Mouse (Mus musculus) naive thymus-derived CD4-positive, alpha-beta T cell, adult 2 months (primary cell): ENCODE data around the gene AC124108.1.

Source experiments
- DNase-seq: peaks from one replicate; pipeline ENCODE4 v3.0.0-alpha.2; 2011; ENCODE audit warnings: low read depth

AC124108.1 gene

GRCm38 (mm10) chr1:132164780-132165518 is 26.3 kb upstream of the AC124108.1 start:
- DNase-seq = no peak

- DNase-seq = peak; percentile 44
Observed at GRCm38 (mm10) chr1:132165859-132166258, 25.4 kb upstream of the AC124108.1 start.

- DNase-seq = peak; percentile 13
Observed at GRCm38 (mm10) chr1:132168115-132168767, 23.0 kb upstream of the AC124108.1 start.

GRCm38 (mm10) chr1:132170698-132171097 is 20.6 kb upstream of the AC124108.1 start:
- no peak for DNase-seq

GRCm38 (mm10) chr1:132171619-132172018 is 19.6 kb upstream of the AC124108.1 start:
- no peak for DNase-seq

- DNase-seq = no peak
Observed at GRCm38 (mm10) chr1:132186303-132186702, 5.0 kb upstream of the AC124108.1 start.

- DNase-seq = no peak
Observed at GRCm38 (mm10) chr1:132188442-132189066, 2.7 kb upstream of the AC124108.1 start.

- no peak for DNase-seq
Observed at GRCm38 (mm10) chr1:132189231-132189630, 2.0 kb upstream of the AC124108.1 start.

- no peak for DNase-seq
Observed at GRCm38 (mm10) chr1:132190040-132190513, 1.2 kb upstream of the AC124108.1 start.

- DNase-seq = no peak
Observed at GRCm38 (mm10) chr1:132190621-132191092, 600 bp upstream of the AC124108.1 start.

- DNase-seq = no peak
Observed at GRCm38 (mm10) chr1:132191786-132192680, 776 bp downstream of the AC124108.1 start.

GRCm38 (mm10) chr1:132193806-132194205 is 2.5 kb downstream of the AC124108.1 start:
- no peak for DNase-seq

- no peak for DNase-seq
Observed at GRCm38 (mm10) chr1:132194624-132195023, 3.4 kb downstream of the AC124108.1 start.

GRCm38 (mm10) chr1:132195100-132195499 is 3.8 kb downstream of the AC124108.1 start:
- DNase-seq = no peak

- no peak for DNase-seq
Observed at GRCm38 (mm10) chr1:132195681-132196080, 4.4 kb downstream of the AC124108.1 start.

- no peak for DNase-seq
Observed at GRCm38 (mm10) chr1:132196337-132196736, 5.1 kb downstream of the AC124108.1 start.

- no peak for DNase-seq
Observed at GRCm38 (mm10) chr1:132197666-132198065, 6.4 kb downstream of the AC124108.1 start.

- no peak for DNase-seq
Observed at GRCm38 (mm10) chr1:132198401-132199071, 7.3 kb downstream of the AC124108.1 start.

GRCm38 (mm10) chr1:132199244-132199643 is 8.0 kb downstream of the AC124108.1 start:
- DNase-seq = no peak

- DNase-seq = no peak
Observed at GRCm38 (mm10) chr1:132199934-132200333, 8.7 kb downstream of the AC124108.1 start.
